Mouse (Mus musculus) megakaryocyte, embryonic 14.5 days (primary cell): ENCODE data around the gene Rrp36.

Experiments
- FLI1 ChIP-seq: IDR thresholded peaks from 2 replicates; pipeline ENCODE4 v1.6.1; 2012; ENCODE audit warnings: low read length, inconsistent platforms, mixed read lengths
- GATA1 ChIP-seq: IDR thresholded peaks from 3 replicates; pipeline ENCODE4 v1.6.1; 2012; ENCODE audit warnings: mixed read lengths, low read length, inconsistent platforms, borderline replicate concordance

DNA sequence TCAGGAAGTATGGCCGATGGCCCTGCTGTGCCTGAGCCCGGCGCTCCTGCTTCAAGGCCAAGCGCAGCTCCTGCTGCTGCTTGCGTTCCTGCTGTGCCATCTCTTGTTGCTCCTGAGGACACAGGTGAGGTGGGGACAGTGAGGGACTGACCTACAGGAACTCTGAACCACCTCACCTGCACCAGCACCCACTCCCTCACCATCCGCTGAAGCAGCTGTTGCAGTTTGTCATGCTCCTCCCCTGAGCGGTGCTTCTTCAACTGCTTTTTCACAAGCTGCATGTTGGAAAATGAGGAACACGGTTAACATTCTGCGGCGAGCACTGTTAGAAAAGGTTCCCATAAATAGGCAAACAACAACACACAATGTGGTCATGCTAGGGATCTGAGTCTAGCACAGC is 4.2 kb downstream of the Rrp36 start:
- no peak for TF ChIP-seq FLI1
- no peak for TF ChIP-seq GATA1
